ENCODE assay signal across 17 mouse cellular contexts in the genomic region with DNA sequence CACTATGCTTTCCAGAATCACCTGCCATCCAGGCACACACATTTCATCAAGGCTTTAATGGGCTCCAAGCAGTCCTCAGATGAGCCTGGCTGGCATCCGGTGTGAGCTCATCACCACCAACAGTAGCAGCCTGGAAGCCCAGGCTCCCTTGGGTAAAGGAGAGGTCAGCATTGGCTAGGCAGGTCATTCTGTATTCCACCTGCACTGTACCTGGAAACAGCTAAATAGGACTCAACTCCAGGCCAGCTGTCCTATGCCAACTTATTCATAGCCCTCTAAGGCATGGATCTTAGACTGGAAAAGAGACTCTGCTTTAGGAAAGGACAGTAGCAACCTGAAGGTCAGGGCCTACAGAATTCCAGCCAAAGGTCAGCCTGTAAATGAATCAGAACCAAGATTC.
"Had no signal": no experiment of that assay in that cellular context is flagged by ENCODE, and none has a peak within 500 bp of the region (broad histone marks: within the 10 kb centered on the region; RNA-seq: fewer than 3 reads in every experiment).

No protein-coding gene starts in this region.

- H3K36me3 ChIP-seq: midbrain, embryonic 13.5 days; midbrain, embryonic 15.5 days; stomach, embryonic 15.5 days had no signal

- H3K27me3 ChIP-seq: midbrain, embryonic 13.5 days; midbrain, embryonic 15.5 days; neural tube, embryonic 13.5 days; neural tube, embryonic 15.5 days; stomach, embryonic 15.5 days had no signal

- H3K4me3 ChIP-seq: midbrain, embryonic 13.5 days; midbrain, embryonic 15.5 days; myocyte; neural tube, embryonic 13.5 days; neural tube, embryonic 15.5 days; stomach, embryonic 15.5 days had no signal

- H3K4me2 ChIP-seq: lung, embryonic 14.5 days; midbrain, embryonic 11.5 days; midbrain, embryonic 13.5 days; midbrain, embryonic 15.5 days; neural tube, embryonic 13.5 days; neural tube, embryonic 15.5 days; stomach, embryonic 15.5 days had no signal

- H3K4me1 ChIP-seq: neural tube, embryonic 13.5 days; neural tube, embryonic 15.5 days; stomach, embryonic 15.5 days had no signal

- ATAC-seq: midbrain, embryonic 13.5 days; midbrain, embryonic 15.5 days had no signal

- H3K9ac ChIP-seq: lung, embryonic 14.5 days; midbrain, embryonic 13.5 days; midbrain, embryonic 15.5 days; neural tube, embryonic 13.5 days; neural tube, embryonic 15.5 days; stomach, embryonic 15.5 days had no signal

- H3K27ac ChIP-seq: midbrain, embryonic 13.5 days; midbrain, embryonic 15.5 days; neural tube, embryonic 13.5 days; neural tube, embryonic 15.5 days; stomach, embryonic 15.5 days; stomach, postnatal 0 days had no signal

- H3K9me3 ChIP-seq: midbrain, embryonic 13.5 days; midbrain, embryonic 15.5 days; neural tube, embryonic 13.5 days; neural tube, embryonic 15.5 days; stomach, embryonic 15.5 days had no signal

- DNase-seq: lung, adult 18-20 months; lung, embryonic 14.5 days; lung, postnatal 10 days; lung, postnatal 4 days; retina, postnatal 1 day; right cerebral cortex, postnatal 14 days; thymus, adult 2 months; thymus, postnatal 25 days; thymus, postnatal 4 days had no signal
